Mouse (Mus musculus) intestine, embryonic 15.5 days (tissue): ENCODE results near the gene Ccdc146. TPM values are rescaled to one million over a fixed set of nuclear protein-coding genes. Genes with fewer than 3 reads are reported as not detected.

Experiments used
- ATAC-seq: fragments of 200-750 bp; cut with Nextera tagmentation; 2 replicates; pipeline ENCODE4 v1.8.0; 2017; ENCODE audit warnings: moderate TSS enrichment, moderate library complexity
- H3K27ac ChIP-seq: fragments of 300-500 bp; sonication (generic); 2 replicates; pipeline ENCODE4 v1.5.1; 2015; ENCODE audit warnings: mild to moderate bottlenecking, inconsistent platforms
- H3K27me3 ChIP-seq: fragments of 300-500 bp; sonication (generic); replicated peaks from 2 replicates; pipeline ENCODE4 v1.6.1; 2015; ENCODE audit warnings: inconsistent platforms
- H3K36me3 ChIP-seq: fragments of 300-500 bp; sonication (generic); 2 replicates; pipeline ENCODE4 v1.6.1; 2015; ENCODE audit warnings: inconsistent platforms
- H3K4me1 ChIP-seq: fragments of 300-500 bp; sonication (generic); replicated peaks from 2 replicates; pipeline ENCODE4 v1.6.1; 2015; ENCODE audit warnings: inconsistent platforms
- H3K4me2 ChIP-seq: fragments of 300-500 bp; sonication (generic); replicated peaks from 2 replicates; pipeline ENCODE4 v1.6.1; 2015; ENCODE audit warnings: mild to moderate bottlenecking, inconsistent platforms
- H3K4me3 ChIP-seq: fragments of 300-500 bp; sonication (generic); replicated peaks from 2 replicates; pipeline ENCODE4 v1.5.1; 2015; ENCODE audit warnings: inconsistent platforms
- H3K9ac ChIP-seq: fragments of 300-500 bp; sonication (generic); 2 replicates; pipeline ENCODE4 v1.6.1; 2015; ENCODE audit warnings: inconsistent platforms
- H3K9me3 ChIP-seq: fragments of 300-500 bp; sonication (generic); 2 replicates; pipeline ENCODE4 v1.6.1; 2016; ENCODE audit warnings: inconsistent platforms
- WGBS: fragments of 180-500 bp; shearing (Covaris S2); methylation state at CpG from one replicate; pipeline ENCODE4 v1.1.7; 2015; 5-methylcytosine and 5-hydroxymethylcytosine counted together
- polyA plus RNA-seq: library from polyadenylated mRNA; unstranded; fragments of >200 nt; fragmentation: Nextera tagmentation; extraction: Ambion mirVana; gene quantifications from 2 replicates; pipeline ENCODE4 v1.2.1, GENCODE M21; 2015

Ccdc146 gene
- polyA plus RNA-seq, 1 experiment from 2014 or later: 0.24 TPM

DNA sequence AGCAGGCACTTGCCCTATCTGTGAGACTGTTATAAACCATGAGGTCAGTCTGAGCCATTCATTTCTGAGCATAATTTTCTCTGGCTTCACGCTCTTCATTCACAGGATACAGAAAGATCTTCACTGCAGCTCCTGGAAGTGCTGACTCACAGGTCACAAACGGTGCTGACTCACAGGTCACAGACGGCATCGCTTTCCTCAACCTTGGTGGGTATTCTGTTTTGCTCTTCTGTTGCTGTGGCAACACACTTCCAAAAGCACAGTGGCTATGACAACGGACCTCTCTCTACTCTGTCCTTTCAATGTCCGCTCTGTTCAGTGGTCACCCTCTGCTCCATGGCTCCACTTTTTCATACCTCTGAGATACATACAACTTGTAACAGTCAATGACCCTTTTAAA lies 177.7 kb downstream of the Ccdc146 start:
- H3K36me3 ChIP-seq: no peaks in the 10 kb centered on the region
- no peak overlapping the region for H3K4me3 ChIP-seq
- H3K27me3 ChIP-seq: no peaks in the 10 kb centered on the region
- H3K4me2 ChIP-seq: no peak overlapping the region
- H3K9me3 ChIP-seq: no peaks in the 10 kb centered on the region
- H3K9ac ChIP-seq: no peak overlapping the region
- ATAC-seq: no peak
- no peaks in the 10 kb centered on the region; the same call in 1 of the 2 replicates for H3K4me1 ChIP-seq
- 78% methylated on average over 6 of the region's 6 CpGs for WGBS
- H3K27ac ChIP-seq: no peak overlapping the region

- H3K4me3 ChIP-seq: no peak overlapping the region
- no peak for ATAC-seq
- no peak overlapping the region for H3K9ac ChIP-seq
- no peaks in the 10 kb centered on the region for H3K27me3 ChIP-seq
- no peaks in the 10 kb centered on the region for H3K9me3 ChIP-seq
- WGBS: 76% methylated on average over 1 of the region's 1 CpGs
- no peaks in the 10 kb centered on the region for H3K36me3 ChIP-seq
- H3K4me1 ChIP-seq: no peaks in the 10 kb centered on the region; the same call in 1 of the 2 replicates
- H3K4me2 ChIP-seq: no peak overlapping the region
- H3K27ac ChIP-seq: no peak overlapping the region
These were observed 179.2 kb downstream of the Ccdc146 start for GRCm38 (mm10) chr5:21245241-21245640.

DNA sequence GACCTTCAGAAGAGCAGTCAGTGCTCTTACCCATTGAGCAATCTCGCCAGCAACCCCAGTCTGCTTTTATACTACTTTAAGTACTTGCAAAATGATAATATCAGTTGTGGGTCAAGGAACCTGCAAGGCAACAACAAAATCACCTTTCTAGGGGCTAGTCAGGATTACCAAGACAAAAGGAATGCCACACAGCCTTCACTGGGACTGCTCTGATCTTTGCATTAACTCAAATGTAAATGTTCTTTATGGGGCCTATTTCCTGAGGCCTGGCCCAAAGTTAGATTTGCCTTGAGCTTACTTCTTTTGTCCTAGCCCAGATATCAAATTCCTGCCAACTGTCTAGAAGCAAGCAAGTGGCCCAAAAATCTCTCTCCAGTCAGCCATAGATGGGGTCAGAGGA lies 179.9 kb downstream of the Ccdc146 start:
- ATAC-seq: no peak
- Histone ChIP-seq H3K4me1 (no peaks in the 10 kb centered on the region; the same call in 1 of the 2 replicates), H3K36me3 (no peaks in the 10 kb centered on the region), H3K9me3 (no peaks in the 10 kb centered on the region), H3K4me3 (no peak overlapping the region), H3K4me2 (no peak overlapping the region), H3K27ac (no peak overlapping the region), H3K27me3 (no peaks in the 10 kb centered on the region), H3K9ac (no peak overlapping the region)
- 100% methylated on average over 1 of the region's 1 CpGs for WGBS

Other genes with a start within 250 kb of the Ccdc146 start
- gene Gsap, start 238.4 kb downstream of the Ccdc146 start, polyA plus RNA-seq: 1.7 and 1.9 TPM in 2 replicates
- 8.6 and 11.0 TPM in 2 replicates for gene Fgl2, start 52.0 kb downstream of the Ccdc146 start, polyA plus RNA-seq
- 9.7 and 10.4 TPM in 2 replicates for gene Fam185a, start 281 bp upstream of the Ccdc146 start, polyA plus RNA-seq
- 38.2 and 43.3 TPM in 2 replicates for gene Lrrc17, start 118.9 kb upstream of the Ccdc146 start, polyA plus RNA-seq
- 0.11 and 0.20 TPM in 2 replicates for gene Fbxl13, start 221.0 kb upstream of the Ccdc146 start, polyA plus RNA-seq
- gene Armc10, start 221.1 kb upstream of the Ccdc146 start, polyA plus RNA-seq: 33.5 and 37.2 TPM in 2 replicates